Mouse (Mus musculus): ENCODE measurements at regions not wholly inside any gene's neighbourhood (a gene's known extent, or its start where the extent isn't known, plus 50 kb on each side); places are given as distances from the start of the nearest gene placed in this dataset.

- Histone ChIP-seq H3K27ac (ENCODE audit: low read length) (no peak overlapping the region), H3K9me3 (ENCODE audit: low read length) (no peaks in the 10 kb centered on the region), H3K9ac (replicated peaks; ENCODE audit: low read length) (no peak overlapping the region), H3K36me3 (ENCODE audit: insufficient read depth, low read length) (no peaks in the 10 kb centered on the region), H3K4me1 (ENCODE audit: insufficient read depth, low read length) (peaks cover 14% of the 10 kb centered on the region), H3K4me3 (ENCODE audit: low read length) (no peak overlapping the region), H3K27me3 (ENCODE audit: insufficient read depth, low read length) (no peaks in the 10 kb centered on the region), H3K4me2 (replicated peaks; ENCODE audit: low read depth, low read length) (no peak overlapping the region)
- ATAC-seq (ENCODE audit: low FRiP score, low TSS enrichment), result no peak
- WGBS, result 71% methylated on average over 7 of the region's 7 CpGs
These were observed 120.9 kb upstream of the Parp11 start for GRCm38 (mm10) chr6:127325596-127326332.

DNA sequence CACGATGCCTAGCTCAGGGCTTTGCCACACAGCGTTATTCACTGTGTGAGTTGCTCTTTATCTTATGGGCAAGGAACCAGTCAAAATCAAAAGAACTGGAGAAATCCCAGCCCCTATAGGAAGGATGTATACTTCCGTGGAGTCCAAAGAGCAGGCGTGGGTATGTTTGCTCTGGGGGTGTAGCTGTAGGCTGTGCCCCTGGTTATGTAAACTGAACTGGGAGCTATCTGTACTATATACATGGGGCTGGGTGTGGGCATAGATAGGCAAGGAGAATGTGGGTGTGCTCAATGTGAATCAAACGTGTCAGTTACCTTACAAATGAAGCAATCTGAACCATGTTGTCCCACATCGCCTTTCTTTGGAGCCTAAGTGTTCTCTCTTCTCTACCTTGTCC, 120.3 kb upstream of the Parp11 start:
- H3K27me3 ChIP-seq (ENCODE audit: insufficient read depth, low read length), result no peaks in the 10 kb centered on the region
- no peak overlapping the region for H3K4me2 ChIP-seq (replicated peaks; ENCODE audit: low read depth, low read length)
- H3K36me3 ChIP-seq (ENCODE audit: insufficient read depth, low read length), result no peaks in the 10 kb centered on the region
- no peak overlapping the region for H3K4me3 ChIP-seq (ENCODE audit: low read length)
- no peak overlapping the region for H3K9ac ChIP-seq (replicated peaks; ENCODE audit: low read length)
- H3K27ac ChIP-seq (ENCODE audit: low read length), result no peak overlapping the region
- H3K4me1 ChIP-seq (ENCODE audit: insufficient read depth, low read length), result peaks cover 20% of the 10 kb centered on the region
- H3K9me3 ChIP-seq (ENCODE audit: low read length), result no peaks in the 10 kb centered on the region
- no peak for ATAC-seq (ENCODE audit: low FRiP score, low TSS enrichment)
- 81% methylated on average over 6 of the region's 6 CpGs for WGBS

DNA sequence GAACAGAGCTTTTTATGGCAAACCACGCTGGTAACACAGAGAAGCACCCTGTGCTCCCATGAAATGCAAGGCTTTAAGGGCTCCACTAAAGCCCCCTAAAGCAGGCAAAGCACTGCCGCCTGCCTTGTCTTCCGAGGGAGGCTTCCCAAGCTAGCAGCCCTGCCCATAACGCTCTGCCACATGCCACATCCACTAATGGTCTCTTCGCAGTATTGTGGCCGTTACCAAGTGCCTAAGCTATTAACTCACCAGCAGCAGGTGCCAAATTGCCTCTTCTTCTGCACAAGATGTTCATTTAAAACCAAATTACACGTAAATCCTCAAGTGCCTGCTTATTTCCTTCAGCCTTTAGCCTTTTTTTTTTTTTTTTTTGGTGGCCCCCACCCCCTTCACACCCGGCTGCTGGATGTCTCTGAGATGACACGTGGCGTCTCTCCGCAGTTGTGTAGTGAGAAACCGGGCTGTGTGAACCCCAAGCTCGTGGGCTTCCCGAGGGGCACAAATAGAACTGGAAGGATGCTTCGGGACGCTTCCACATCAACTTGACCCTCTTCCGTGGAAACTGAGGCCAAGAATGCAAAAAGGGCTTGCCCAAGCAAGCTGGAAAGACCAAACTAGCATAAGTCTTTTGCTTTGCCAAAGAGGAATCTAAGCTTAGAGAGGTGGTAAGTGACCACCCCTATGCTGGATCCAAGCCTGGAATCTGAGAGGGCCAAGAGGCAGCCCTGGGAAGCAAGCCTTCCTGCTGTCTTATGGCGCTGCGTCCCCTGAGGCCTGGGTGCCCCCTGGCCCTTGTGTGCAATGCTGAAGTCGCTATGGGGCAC, 117.2 kb upstream of the Parp11 start:
- WGBS, result 39% methylated on average over 20 of the region's 20 CpGs
- H3K4me3 ChIP-seq (ENCODE audit: low read length), result peak overlapping the region; percentile 47
- H3K4me1 ChIP-seq (ENCODE audit: insufficient read depth, low read length), result peaks cover 21% of the 10 kb centered on the region
- peak overlapping the region; percentile 52 for H3K9ac ChIP-seq (replicated peaks; ENCODE audit: low read length)
- no peaks in the 10 kb centered on the region for H3K36me3 ChIP-seq (ENCODE audit: insufficient read depth, low read length)
- peak; percentile 32 for ATAC-seq (ENCODE audit: low FRiP score, low TSS enrichment)
- no peaks in the 10 kb centered on the region for H3K27me3 ChIP-seq (ENCODE audit: insufficient read depth, low read length)
- H3K9me3 ChIP-seq (ENCODE audit: low read length), result no peaks in the 10 kb centered on the region
- H3K4me2 ChIP-seq (replicated peaks; ENCODE audit: low read depth, low read length), result peak overlapping the region; percentile 79
- H3K27ac ChIP-seq (ENCODE audit: low read length), result peak overlapping the region; percentile 95

- ATAC-seq (ENCODE audit: low FRiP score, low TSS enrichment), result peak; percentile 95
- peak overlapping the region; percentile 95 for H3K27ac ChIP-seq (ENCODE audit: low read length)
These were observed 116.5 kb upstream of the Parp11 start for GRCm38 (mm10) chr6:127330015-127330705.

GRCm38 (mm10) chr6:127331091-127331490, 115.5 kb upstream of the Parp11 start:
- H3K4me1 ChIP-seq (ENCODE audit: insufficient read depth, low read length), result peaks cover 27% of the 10 kb centered on the region
- H3K4me3 ChIP-seq (ENCODE audit: low read length), result no peak overlapping the region
- H3K4me2 ChIP-seq (replicated peaks; ENCODE audit: low read depth, low read length), result no peak overlapping the region
- H3K36me3 ChIP-seq (ENCODE audit: insufficient read depth, low read length), result no peaks in the 10 kb centered on the region
- 76% methylated on average over 5 of the region's 5 CpGs for WGBS
- peak overlapping the region; percentile 95 for H3K27ac ChIP-seq (ENCODE audit: low read length)
- H3K9ac ChIP-seq (replicated peaks; ENCODE audit: low read length), result no peak overlapping the region
- ATAC-seq (ENCODE audit: low FRiP score, low TSS enrichment), result no peak
- H3K27me3 ChIP-seq (ENCODE audit: insufficient read depth, low read length), result no peaks in the 10 kb centered on the region
- H3K9me3 ChIP-seq (ENCODE audit: low read length), result no peaks in the 10 kb centered on the region

More at GRCm38 (mm10) chr6:127330015-127330705, 116.5 kb upstream of the Parp11 start:
- H3K27me3 ChIP-seq (ENCODE audit: insufficient read depth, low read length), result no peaks in the 10 kb centered on the region
- H3K4me1 ChIP-seq (ENCODE audit: insufficient read depth, low read length), result peaks cover 21% of the 10 kb centered on the region
- H3K9me3 ChIP-seq (ENCODE audit: low read length), result no peaks in the 10 kb centered on the region
- WGBS, result under 1% methylated on average over 46 of the region's 46 CpGs
- H3K4me3 ChIP-seq (ENCODE audit: low read length), result peak overlapping the region; percentile 47
- H3K4me2 ChIP-seq (replicated peaks; ENCODE audit: low read depth, low read length), result peak overlapping the region; percentile 79
- peak overlapping the region; percentile 70 for H3K9ac ChIP-seq (replicated peaks; ENCODE audit: low read length)
- no peaks in the 10 kb centered on the region for H3K36me3 ChIP-seq (ENCODE audit: insufficient read depth, low read length)

- no peaks in the 10 kb centered on the region for H3K27me3 ChIP-seq (ENCODE audit: insufficient read depth, low read length)
- no peaks in the 10 kb centered on the region for H3K36me3 ChIP-seq (ENCODE audit: insufficient read depth, low read length)
- no peak overlapping the region for H3K27ac ChIP-seq (ENCODE audit: low read length)
- no peaks in the 10 kb centered on the region for H3K9me3 ChIP-seq (ENCODE audit: low read length)
- ATAC-seq (ENCODE audit: low FRiP score, low TSS enrichment), result no peak
- WGBS, result 83% methylated on average over 6 of the region's 6 CpGs
- no peak overlapping the region for H3K9ac ChIP-seq (replicated peaks; ENCODE audit: low read length)
- peaks cover 55% of the 10 kb centered on the region for H3K4me1 ChIP-seq (ENCODE audit: insufficient read depth, low read length)
- H3K4me3 ChIP-seq (ENCODE audit: low read length), result no peak overlapping the region
- no peak overlapping the region for H3K4me2 ChIP-seq (replicated peaks; ENCODE audit: low read depth, low read length)
These were observed 112.4 kb upstream of the Parp11 start for GRCm38 (mm10) chr6:127334256-127334655.

GRCm38 (mm10) chr6:127335462-127335886, 111.2 kb upstream of the Parp11 start:
- Histone ChIP-seq H3K4me2 (replicated peaks; ENCODE audit: low read depth, low read length) (no peak overlapping the region), H3K27me3 (ENCODE audit: insufficient read depth, low read length) (no peaks in the 10 kb centered on the region), H3K36me3 (ENCODE audit: insufficient read depth, low read length) (no peaks in the 10 kb centered on the region), H3K27ac (ENCODE audit: low read length) (no peak overlapping the region), H3K9ac (replicated peaks; ENCODE audit: low read length) (no peak overlapping the region), H3K4me1 (ENCODE audit: insufficient read depth, low read length) (peaks cover 49% of the 10 kb centered on the region), H3K4me3 (ENCODE audit: low read length) (no peak overlapping the region), H3K9me3 (ENCODE audit: low read length) (no peaks in the 10 kb centered on the region)
- peak; percentile 80 for ATAC-seq (ENCODE audit: low FRiP score, low TSS enrichment)
- 34% methylated on average over 7 of the region's 7 CpGs for WGBS

GRCm38 (mm10) chr6:127335996-127336660, 110.5 kb upstream of the Parp11 start:
- Histone ChIP-seq H3K36me3 (ENCODE audit: insufficient read depth, low read length) (no peaks in the 10 kb centered on the region), H3K9me3 (ENCODE audit: low read length) (no peaks in the 10 kb centered on the region), H3K4me2 (replicated peaks; ENCODE audit: low read depth, low read length) (no peak overlapping the region), H3K4me1 (ENCODE audit: insufficient read depth, low read length) (peaks cover 43% of the 10 kb centered on the region), H3K9ac (replicated peaks; ENCODE audit: low read length) (no peak overlapping the region), H3K27ac (ENCODE audit: low read length) (peak overlapping the region; percentile 76; the same call in 1 of the 2 replicates), H3K27me3 (ENCODE audit: insufficient read depth, low read length) (no peaks in the 10 kb centered on the region), H3K4me3 (ENCODE audit: low read length) (no peak overlapping the region)
- 30% methylated on average over 12 of the region's 12 CpGs for WGBS
- no peak for ATAC-seq (ENCODE audit: low FRiP score, low TSS enrichment)

DNA sequence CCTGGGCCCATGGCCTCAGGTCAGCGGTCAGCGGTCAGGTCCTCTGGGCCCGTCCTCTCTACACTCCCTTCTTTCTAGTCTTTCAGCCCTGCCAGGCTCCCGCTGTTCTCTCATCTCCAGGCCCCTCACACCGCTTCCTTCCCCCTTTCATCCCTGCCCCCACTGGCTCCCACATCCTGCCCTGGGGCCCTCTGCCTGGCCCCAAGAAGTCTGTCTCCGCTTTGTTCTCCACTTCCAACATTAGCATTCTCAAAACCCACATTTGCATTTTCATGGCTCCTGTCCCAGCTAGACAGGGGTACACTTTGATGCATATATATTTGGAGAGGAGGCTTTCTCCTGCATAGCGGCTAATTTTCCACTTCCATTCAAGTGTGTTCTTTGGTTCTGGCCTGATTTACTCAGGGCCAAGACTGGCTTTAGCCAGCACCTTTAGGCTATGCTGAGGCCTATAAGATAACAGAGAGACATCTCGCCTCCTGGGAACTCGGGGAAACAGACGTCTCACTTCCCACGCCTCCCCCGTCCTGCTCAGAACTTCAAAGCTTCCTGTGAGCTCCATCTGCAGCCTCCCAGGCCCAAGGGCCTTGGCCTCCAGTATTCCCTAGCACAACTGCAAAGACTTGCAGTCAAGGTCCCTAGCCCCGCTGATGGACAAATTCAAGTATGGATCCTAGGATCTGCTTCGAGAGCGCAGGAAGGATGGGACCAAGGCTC, 109.8 kb upstream of the Parp11 start:
- peak overlapping the region; percentile 21 for H3K4me2 ChIP-seq (replicated peaks; ENCODE audit: low read depth, low read length)
- H3K27ac ChIP-seq (ENCODE audit: low read length), result peak overlapping the region; percentile 76
- no peaks in the 10 kb centered on the region for H3K9me3 ChIP-seq (ENCODE audit: low read length)
- H3K4me1 ChIP-seq (ENCODE audit: insufficient read depth, low read length), result peaks cover 39% of the 10 kb centered on the region
- H3K36me3 ChIP-seq (ENCODE audit: insufficient read depth, low read length), result no peaks in the 10 kb centered on the region
- no peak overlapping the region for H3K4me3 ChIP-seq (ENCODE audit: low read length)
- WGBS, result 15% methylated on average over 15 of the region's 15 CpGs
- H3K9ac ChIP-seq (replicated peaks; ENCODE audit: low read length), result peak overlapping the region; percentile 33; the same call in 1 of the 2 replicates
- no peaks in the 10 kb centered on the region for H3K27me3 ChIP-seq (ENCODE audit: insufficient read depth, low read length)
- peak; percentile 12; the same call in 1 of the 2 replicates for ATAC-seq (ENCODE audit: low FRiP score, low TSS enrichment)
